Mouse (Mus musculus) adrenal gland, postnatal 14 days (tissue): ENCODE data around the gene Megf8. TPM values are rescaled to one million over a fixed set of nuclear protein-coding genes. Genes with fewer than 3 reads are reported as not detected.

ENCODE experiments used
- DNase-seq: peaks from one replicate; pipeline ENCODE4 v3.0.0; 2021; ENCODE audit warnings: mixed read lengths
- total RNA-seq: library from RNA; stranded (reverse); gene quantifications from 2 replicates; pipeline ENCODE4 v1.2.3, GENCODE M21; 2021

Megf8 gene
- total RNA-seq, 1 experiment from 2014 or later = 39.7 TPM

DNA sequence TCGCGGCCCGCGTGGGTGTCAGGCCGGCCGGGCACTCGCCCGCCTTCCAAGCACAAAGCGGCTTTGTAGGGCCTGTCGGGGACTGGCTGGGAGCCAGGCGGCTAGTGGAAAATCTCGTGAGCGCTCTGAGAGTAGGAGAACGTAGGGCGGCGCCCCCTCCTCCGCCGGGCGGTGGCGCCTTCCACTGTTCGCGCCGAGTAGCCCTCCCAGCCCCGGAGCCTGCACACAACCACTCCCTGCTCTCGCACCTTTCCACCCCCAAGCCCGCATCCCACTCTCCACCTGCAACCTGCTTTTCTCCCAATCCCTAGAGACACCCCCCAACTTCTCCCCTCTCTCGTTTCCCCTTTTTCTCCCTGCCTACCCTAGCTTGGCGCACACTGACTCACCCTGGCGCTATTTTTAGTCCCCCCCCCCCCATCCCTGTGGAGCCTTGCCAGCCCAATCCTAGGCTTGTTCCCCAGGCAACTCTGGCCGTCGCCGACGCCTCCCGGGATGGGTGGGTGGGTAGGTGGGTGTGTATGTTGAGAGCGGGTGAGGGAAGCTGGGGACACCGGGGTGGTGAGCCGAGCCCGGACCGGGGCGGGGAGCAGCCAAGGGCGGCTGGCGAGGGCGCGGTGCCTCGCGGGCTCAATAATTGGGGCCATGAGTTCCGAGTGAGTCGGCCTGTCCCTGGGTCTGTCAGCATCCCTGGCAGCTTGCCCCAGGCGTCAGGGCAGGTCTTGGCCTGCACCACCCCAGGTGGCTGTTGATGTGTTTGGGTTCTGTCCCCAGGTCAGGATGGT lies 37.7 kb upstream of the Megf8 start:
- peak; percentile 88 for DNase-seq

DNA sequence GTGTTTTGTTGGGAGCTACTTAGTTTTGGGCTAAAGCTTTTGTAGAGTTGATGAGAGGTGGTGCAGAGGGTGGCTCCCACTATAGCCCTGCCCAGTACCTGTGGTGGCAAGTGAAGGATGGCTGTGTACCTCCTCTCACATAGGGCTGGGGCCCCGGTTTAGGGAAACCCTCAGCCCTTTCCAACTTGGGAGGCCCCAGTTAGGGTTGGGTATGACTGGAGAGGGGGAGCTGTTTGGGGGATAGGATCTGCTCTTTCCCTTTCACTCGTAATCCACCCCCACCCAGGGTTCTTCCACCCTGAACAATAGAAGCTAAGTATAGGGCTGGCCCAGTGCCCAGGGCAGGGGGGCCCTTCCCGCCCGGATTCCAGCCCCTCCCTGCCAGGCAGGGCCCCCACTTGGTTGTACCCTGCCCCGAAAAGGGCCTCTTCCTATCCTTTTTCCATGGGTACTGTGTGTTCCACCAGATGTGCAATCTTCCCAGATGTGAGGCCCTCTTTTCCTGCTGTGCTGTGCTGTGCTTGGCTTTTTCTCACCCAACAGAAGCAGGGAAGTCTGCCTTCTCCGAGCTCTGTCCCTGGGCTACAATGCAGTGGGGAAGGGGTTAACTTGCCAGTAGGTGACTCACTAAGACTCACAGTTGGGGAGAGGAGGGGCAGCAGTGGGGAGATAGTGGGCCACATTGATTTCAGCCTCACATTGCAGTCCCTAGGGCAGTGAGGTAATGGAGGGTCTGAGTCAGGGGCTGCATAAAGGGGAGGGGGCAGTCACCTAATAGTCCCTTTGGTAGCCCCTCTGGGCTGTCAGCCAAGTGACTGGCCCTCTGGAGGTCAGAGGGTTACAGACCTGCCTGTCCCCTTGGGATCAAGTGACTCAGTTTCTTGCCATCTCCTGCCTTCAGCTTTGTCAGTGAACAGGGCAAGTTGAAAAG lies 36.8 kb upstream of the Megf8 start:
- DNase-seq = peak; percentile 76

DNA sequence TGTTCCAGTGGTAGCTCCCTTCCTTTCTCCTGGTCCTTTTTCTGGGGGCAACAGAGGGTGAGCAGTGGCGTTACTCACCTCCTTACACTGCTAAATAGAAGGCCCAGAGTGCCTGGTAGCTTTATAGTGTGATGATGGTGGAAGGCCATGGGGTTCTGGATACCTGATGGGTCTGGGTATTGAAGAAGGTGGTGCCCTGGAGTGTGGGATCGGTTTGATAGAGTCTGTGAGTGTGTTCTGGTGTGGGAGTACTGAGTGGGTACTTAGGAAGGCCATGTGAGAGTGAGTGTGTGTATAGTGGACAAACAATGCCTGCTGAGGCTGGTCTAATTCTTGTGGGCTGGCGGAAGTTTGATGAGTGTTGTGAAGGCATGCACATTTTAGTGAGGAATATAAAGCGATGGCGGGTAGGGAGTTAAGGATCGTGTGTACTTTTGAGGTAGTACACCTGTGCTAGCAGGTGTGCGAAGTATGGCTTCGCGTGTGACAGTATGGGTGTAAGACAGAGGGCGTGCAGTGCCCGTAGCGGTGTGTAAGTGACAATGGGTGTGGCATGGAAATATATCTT lies 35.7 kb upstream of the Megf8 start:
- DNase-seq = no peak

DNA sequence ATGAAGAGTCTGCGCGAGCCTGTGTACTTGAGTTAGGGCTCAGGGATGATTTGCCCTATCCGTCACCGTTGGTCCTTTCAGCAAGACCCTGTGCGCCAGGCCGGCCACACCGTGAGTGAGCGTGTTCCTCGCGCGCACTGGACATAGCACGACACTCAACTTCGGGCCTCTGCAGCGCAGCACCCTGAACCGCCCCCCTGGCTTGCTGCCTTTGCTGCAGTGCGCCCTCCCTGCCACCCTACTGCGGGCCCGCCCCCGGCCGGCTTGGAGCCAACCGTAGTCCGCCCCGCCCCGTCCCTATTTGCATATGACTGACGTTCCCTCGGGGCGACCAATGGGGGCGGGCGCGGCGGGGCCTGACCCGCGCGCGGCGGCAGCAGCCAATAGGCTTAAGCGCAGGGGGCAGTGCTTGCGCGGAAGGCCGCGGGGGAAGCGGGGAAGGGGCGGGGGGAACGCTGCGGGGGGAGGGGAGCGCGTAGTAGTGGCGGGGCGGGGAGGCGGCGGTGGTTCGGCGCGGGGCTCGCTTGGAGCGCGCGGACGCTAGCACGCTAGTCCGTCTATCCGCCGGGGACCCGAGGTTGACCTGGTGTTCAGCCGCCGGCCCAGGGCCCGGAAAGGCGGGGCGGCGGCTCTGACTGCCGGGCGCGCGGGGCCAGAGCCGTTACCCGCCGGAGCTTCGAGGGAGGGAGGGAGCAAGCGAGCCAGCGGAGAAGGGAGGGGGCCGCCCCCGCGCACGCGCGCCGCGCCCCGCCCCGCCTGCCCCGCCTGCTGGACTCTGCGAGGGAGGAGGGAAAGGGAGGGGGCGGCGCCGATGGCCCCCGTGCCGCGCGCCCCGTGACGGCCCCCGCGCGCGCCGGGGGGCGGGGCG lies 35.0 kb upstream of the Megf8 start:
- peak; percentile 100 for DNase-seq

DNA sequence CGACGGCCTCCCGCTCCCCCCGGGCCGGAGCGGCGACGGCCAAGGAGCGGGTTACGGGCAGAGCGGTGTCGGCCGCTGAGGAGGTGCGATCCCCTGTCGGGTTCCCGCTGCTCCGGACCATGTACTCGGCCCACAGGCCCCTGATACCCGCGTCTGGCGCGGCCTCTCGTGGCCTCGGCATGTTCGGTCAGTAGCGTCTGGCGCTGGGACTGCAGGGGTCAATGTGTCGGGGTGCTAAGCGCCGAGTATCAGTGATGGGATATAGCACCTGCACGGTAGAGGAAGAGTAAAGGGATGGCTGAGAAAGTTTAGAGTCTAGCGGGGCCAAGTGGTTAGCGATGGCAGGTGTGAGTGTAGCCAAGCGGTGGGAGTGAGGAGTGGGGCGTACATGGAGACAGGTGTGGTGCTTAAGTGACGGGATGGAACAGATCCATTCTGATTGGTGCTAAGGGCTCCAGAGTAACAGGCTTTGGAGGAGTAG lies 34.2 kb upstream of the Megf8 start:
- peak; percentile 65 for DNase-seq

DNA sequence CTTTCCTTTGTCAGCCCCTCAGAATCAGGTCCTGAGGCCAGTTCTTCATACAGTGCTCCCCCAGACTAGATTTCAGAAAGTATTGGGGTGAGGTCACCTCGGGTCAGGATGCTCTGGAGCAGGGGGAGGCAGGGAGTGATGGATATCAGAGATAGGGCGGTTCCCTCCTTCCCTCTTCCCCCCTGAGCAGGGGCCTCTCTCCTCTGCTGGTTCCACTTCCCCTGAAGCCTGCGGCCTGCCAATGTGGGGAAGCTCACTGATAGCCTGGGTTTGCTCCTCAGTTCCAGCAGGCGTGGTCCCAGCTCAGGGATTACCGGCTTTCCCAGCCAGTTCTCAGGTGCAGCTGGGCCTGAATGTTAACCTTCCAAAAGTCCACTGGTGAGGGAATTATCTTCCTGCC lies 33.3 kb upstream of the Megf8 start:
- no peak for DNase-seq

DNA sequence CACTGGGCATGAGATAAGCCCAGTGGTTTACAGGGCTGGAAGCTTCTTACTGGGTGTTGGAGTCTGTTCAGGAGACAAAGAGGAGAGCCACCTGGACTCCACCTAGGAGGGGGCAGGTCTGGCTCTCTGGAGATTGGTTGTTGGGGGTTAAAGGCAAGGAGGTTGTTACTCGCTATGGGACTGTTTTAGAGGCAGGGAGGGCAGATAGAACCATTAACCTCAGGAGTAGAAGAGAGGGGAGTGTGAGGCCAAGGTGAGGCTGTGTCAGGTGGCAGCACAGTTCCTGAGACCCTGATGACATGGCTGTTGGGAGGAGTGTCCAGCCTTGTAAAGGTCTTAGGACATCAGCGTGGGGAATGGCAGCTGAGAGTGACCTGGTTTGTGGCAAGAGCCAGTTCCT lies 32.8 kb upstream of the Megf8 start:
- peak; percentile 38 for DNase-seq

DNA sequence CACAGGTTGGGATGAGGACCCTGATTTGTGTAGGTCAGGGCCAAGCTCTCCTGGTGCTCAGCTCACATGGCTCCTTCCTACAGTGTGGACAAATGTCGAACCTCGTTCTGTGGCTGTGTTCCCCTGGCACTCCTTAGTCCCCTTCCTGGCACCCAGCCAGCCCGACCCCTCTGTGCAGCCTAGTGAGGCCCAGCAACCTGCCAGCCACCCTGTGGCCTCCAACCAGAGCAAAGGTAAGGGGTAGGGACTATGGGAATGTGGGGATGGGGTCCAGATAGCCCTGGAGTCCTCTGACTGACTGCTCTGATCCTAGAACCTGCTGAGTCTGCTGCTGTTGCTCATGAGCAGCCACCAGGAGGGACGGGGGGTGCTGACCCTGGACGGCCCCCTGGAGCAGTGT lies 32.2 kb upstream of the Megf8 start:
- DNase-seq = no peak

DNA sequence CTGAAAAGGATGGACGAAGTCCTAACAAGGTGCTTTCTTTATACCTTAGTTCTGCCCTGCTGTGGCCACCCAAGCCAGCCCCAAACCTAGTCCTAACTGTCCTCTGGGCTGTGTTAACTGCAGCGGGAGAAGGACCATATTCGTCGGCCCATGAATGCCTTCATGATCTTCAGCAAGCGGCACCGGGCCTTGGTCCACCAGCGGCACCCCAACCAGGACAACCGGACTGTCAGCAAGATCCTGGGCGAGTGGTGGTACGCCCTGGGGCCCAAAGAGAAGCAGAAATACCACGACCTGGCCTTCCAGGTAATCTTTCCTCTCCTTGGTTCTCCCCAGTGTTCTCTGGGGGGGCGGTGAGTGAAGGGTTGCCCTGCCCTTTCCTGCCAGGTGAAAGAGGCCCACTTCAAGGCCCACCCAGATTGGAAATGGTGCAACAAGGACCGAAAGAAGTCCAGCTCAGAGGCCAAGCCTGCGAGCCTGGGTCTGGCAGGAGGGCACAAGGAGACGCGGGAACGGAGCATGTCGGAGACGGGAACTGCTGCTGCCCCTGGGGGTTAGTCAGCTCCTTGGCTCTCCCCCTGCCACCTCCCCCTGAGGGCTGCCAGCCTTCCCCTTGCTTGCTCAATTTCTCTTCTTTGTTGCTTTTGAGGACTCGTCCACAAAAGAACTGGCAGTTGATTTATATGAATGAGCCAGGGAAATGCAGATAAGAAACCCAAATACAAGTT lies 31.3 kb upstream of the Megf8 start:
- DNase-seq = peak; percentile 72

DNA sequence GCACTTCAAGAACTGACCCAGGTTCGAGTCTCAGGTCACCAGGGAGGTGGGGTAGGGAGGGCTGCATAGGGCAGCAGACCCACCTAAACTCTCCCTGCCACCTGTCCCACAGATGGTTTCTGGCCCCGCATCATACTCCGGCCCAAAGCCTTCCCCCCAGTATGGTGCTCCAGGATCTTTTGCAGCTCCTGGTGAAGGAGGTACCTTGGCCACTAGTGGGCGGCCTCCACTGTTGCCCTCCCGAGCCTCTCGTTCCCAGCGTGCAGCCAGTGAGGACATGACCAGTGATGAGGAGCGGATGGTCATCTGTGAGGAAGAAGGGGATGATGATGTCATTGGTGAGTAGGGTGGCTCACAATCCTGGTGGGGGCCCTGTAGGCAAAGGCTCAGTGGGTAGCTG lies 30.0 kb upstream of the Megf8 start:
- no peak for DNase-seq

DNA sequence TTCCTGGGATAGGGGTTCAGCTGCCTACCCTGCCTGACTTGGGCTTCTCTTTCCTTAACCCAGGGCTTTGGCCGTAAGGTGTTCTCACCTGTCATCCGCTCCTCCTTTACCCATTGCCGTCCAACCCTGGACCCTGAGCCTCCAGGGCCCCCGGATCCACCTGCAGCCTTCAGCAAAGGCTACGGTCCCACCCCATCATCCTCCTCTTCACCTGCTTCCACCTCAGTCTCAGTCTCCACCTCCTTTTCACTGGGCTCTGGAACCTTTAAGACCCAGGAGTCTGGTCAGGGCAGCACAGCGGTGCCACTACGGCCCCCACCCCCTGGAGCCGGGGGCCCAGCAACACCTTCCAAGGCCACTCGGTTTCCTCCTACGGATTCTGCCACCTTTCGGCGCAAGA lies 29.0 kb upstream of the Megf8 start:
- no peak for DNase-seq

DNA sequence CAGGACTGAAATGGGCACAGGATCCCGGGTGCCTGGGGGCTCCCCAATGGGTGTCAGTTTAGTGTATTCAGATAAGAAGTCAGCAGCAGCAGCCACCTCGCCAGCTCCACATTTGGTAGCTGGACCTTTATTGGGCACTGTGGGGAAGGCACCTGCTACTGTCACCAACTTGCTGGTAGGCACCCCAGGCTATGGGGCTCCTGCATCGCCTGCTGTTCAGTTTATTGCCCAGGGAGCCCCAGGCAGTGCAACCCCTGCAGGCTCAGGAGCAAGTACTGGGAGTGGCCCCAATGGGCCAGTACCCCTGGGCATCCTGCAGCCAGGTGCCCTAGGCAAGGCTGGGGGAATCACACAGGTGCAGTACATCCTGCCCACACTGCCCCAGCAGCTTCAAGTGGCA lies 28.2 kb upstream of the Megf8 start:
- no peak for DNase-seq

DNA sequence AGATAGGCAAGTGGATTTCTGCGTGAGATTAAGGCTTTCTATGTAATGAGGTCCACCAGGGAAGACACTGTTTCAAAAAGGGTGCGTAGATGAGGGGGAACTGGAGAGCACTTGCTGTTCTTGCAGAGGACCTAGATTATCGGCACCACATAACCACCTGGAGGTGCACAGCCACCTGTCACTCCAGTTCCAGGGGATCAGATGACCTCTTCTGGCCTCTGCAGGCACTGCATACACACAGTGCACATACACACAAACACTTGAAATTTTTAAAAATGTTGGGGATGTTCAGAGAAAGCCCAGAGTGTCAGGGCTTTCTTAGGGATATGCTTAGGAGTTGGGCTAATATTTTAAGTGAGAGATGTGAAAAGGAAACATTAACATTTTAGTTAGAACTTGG lies 27.0 kb upstream of the Megf8 start:
- peak; percentile 2 for DNase-seq

DNA sequence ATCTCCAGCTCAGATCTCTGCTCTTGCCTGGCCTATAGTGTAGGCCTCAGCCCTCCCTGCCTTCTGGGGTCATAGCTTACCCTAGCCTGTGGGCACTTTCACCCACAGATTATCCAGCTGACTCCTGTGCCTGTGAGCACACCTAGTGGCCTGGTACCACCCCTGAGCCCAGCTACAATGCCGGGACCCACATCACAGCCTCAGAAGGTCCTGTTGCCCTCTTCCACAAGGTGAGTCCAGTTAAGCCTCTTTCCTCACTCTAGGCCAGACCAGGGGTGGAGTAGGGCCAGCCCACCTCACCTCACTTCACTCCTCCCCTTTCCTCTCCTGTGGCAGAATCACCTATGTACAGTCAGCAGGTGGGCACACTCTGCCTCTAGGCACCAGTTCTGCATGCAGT lies 26.5 kb upstream of the Megf8 start:
- DNase-seq = peak; percentile 2

DNA sequence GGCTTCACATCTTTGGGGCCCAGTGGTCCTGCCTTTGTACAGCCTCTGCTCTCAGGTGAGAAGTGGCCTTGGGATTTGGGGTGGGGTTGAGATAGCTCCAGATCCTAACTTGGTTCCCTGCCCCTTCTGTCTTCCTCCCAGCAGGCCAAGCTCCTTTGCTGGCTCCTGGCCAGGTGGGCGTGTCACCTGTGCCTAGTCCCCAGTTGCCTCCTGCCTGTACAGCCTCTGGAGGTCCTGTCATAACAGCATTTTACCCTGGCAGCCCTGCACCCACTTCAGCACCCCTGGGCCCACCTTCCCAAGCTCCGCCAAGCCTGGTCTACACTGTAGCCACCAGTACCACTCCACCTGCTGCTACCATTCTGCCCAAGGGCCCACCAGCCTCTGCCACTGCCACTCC lies 26.1 kb upstream of the Megf8 start:
- DNase-seq = peak; percentile 77

DNA sequence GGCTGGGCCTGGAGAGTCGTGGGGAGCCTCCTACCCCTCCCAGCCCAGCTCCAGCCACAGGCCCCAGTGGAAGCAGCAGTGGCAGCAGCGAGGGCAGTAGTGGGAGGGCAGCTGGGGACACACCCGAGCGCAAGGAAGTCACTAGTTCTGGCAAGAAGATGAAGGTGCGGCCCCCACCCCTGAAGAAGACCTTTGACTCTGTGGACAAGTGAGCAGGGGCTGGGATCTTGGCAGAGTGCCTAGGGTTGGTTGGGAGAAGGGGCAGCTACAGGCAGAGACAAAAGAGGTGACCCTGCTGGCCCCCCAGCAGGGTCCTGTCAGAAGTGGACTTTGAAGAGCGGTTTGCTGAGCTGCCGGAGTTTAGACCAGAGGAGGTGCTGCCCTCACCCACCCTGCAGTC lies 24.9 kb upstream of the Megf8 start:
- DNase-seq = peak; percentile 5

DNA sequence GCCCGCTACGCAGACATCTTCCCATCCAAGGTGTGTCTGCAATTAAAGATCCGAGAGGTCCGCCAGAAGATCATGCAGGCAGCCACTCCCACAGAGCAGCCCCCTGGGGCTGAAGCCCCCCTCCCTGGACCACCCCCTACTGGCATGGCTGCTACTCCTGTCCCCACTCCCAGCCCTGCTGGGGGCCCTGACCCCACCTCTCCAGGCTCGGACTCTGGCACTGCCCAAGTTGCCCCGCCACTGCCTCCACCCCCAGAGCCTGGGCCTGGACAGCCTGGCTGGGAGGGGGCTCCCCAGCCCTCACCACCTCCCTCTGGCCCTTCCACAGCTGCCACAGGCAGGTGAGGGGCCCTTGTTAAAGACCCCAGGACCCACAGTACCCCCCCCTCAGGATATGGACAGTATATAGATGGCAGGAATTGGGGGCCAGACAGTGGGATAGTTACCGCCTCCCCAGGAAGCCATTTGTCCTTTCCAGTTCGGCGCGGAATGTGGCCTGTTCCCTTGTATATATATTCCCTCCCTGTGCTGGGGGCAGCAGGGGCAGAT lies 23.7 kb upstream of the Megf8 start:
- peak; percentile 4 for DNase-seq

DNA sequence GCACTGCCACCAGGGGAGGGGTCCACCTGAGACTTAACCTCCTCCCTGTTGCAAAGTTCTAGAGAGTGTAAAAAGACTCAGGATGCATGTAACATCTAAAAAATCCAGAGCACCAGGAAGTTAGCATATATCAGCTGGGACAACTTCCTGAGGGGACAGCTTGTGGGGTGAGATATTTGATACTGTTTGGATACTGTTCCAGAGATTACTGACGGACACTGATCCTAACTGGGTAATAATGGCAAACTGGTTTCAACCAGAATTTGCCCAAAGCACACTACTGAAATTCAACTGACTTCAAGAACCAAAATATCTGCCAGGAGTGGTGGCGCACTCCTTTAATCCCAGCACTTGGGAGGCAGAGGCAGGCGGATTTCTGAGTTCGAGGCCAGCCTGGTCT lies 22.5 kb upstream of the Megf8 start:
- DNase-seq = no peak

DNA sequence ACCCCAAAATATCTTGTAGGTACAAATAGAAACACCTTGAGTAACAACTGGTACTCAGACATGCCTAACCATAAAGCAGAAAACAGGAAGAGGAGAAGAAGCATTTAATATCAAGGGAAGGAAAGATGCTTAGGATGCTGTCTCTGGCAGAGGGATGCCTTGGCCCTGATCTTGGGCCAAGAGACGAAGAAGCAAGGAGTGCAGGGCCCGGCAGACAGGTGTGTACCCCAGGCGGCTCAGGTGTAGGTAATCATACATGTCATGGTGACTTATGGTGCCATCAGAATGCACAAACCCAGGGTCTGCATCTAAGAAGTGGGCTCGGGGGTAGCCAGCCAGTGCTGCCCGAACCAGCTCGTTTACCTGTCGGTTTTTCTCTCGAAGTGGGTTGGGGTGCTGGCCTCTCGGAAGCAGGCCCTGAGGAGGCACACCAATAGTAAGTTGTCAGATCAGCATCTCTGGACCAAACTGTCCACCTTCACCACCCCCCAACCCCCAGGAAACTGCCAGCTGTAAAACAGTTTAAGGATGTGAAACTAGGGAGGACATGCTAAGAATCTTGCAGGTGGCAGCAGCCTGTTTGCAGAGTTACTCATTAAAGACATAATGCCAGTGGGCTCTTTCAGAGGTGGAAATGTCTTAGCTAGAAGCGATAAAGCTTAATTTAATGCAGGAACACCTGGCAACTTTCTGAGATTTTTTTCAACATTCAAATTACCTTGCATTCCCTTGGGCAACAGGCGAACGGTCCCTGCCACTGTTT lies 21.8 kb upstream of the Megf8 start:
- DNase-seq = no peak

DNA sequence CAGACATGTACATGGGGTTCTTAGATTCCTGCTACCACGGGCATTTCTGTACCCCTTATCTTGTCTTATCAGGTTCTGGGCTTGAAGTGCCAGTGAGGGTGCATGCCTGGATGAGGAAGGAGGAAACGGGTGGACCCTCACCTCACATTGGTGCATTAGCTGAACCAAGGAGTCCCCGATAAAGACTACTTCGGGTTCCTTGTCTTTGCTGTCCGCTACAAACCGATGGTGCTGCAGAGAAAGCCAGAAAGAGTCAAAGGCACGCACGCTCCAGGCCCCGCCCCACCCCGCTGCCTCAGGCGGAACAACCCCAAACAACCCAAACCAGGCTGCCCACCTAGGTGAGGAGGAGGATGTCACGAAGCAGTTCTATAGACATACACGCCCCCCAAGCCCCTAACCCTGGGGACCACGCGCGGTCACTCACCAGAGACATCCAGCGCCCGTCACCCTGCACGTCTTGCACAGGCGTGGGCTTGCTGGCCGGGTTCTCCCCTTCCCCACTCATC lies 20.0 kb upstream of the Megf8 start:
- peak; percentile 52 for DNase-seq
